Mouse (Mus musculus) CH12.LX (cell line): Measurements from ENCODE around the gene Cib2.

Source experiments
- CTCF ChIP-seq, 2 experiments: IDR thresholded peaks in 1 of 2; conservative IDR thresholded peaks in 1 of 2; 2 replicates each; pipeline ENCODE4 v1.5.1; 2011 to 2012; ENCODE audit warnings: low read depth in 2 of 2, low read length in 2 of 2, improper control_type of control experiment in 1 of 2, inconsistent platforms in 1 of 2, mild to moderate bottlenecking in 1 of 2, moderate library complexity in 1 of 2
- MEF2A ChIP-seq: IDR thresholded peaks from 2 replicates; pipeline ENCODE4 v1.6.1; 2014; ENCODE audit warnings: low read depth, mild to moderate bottlenecking, inconsistent platforms, low read length, improper control_type of control experiment, borderline replicate concordance
- POLR2A ChIP-seq: IDR thresholded peaks from 2 replicates; pipeline ENCODE4 v1.6.1; 2011; ENCODE audit warnings: low read depth, mild to moderate bottlenecking, improper control_type of control experiment, low read length
- SIN3A ChIP-seq: IDR thresholded peaks from 2 replicates; pipeline ENCODE4 v1.6.1; 2012; ENCODE audit warnings: low read length, improper control_type of control experiment, inconsistent platforms
- TBP ChIP-seq: conservative IDR thresholded peaks from 2 replicates; pipeline ENCODE4 v1.6.1; 2011; ENCODE audit warnings: low read depth, low read length, improper control_type of control experiment

GRCm38 (mm10) chr9:54502873-54503272 is 57.1 kb downstream of the Cib2 start:
- no peak for TF ChIP-seq MEF2A
- no peak for TF ChIP-seq CTCF (conservative IDR thresholded peaks at IDR 0.05 in 1 of 2, IDR thresholded peaks at IDR 0.05 in 1 of 2; ENCODE audit: low read depth in 2 of 2, low read length in 2 of 2)
- TF ChIP-seq POLR2A: no peak
- no peak for TF ChIP-seq SIN3A
- no peak for TF ChIP-seq TBP
